Mouse (Mus musculus) thymus, adult 2 months (tissue): Measurements from ENCODE around the gene Mob2.

ENCODE experiments used
- CTCF ChIP-seq: fragments of 200-500 bp; IDR thresholded peaks from 2 replicates; pipeline ENCODE4 v1.5.1; 2012; ENCODE audit warnings: mild to moderate bottlenecking, control low read depth, low read length, moderate library complexity, borderline replicate concordance; ENCODE audit not compliant: control insufficient read depth, poor library complexity, insufficient read depth; ENCODE audit errors: extremely low read depth
- POLR2A ChIP-seq: fragments of 200-500 bp; IDR thresholded peaks from 2 replicates; pipeline ENCODE4 v1.6.1; 2012; ENCODE audit warnings: mild to moderate bottlenecking, low read length, control low read depth, moderate library complexity; ENCODE audit not compliant: control insufficient read depth, poor library complexity, insufficient read depth; ENCODE audit errors: extremely low read depth

GRCm38 (mm10) chr7:142056601-142057061 is 4.2 kb downstream of the Mob2 start:
- no peak for TF ChIP-seq CTCF
- TF ChIP-seq POLR2A = no peak
